Mouse (Mus musculus): ENCODE measurements around the gene Ppp2r1b. TPM values are rescaled to one million over a fixed set of nuclear protein-coding genes. Genes with fewer than 3 reads are reported as not detected.

Gene Ppp2r1b
- 85.2 and 86.8 TPM in 2 replicates for polyA plus RNA-seq (2016; fragmentation: Nextera tagmentation; extraction: Ambion mirVana)

- ATAC-seq (ENCODE audit: low FRiP score, low read depth), result no peak
- H3K27me3 ChIP-seq (replicated peaks), result no peaks in the 10 kb centered on the region
- H3K4me2 ChIP-seq (replicated peaks), result no peak within 1 kb of the TSS
- no peaks in the 10 kb centered on the region for H3K9me3 ChIP-seq
- no peaks in the 10 kb centered on the region for H3K4me1 ChIP-seq
- H3K36me3 ChIP-seq, result peaks cover 7% of the 10 kb centered on the region; the same call in 1 of the 2 replicates
- H3K27ac ChIP-seq, result no peak within 1 kb of the TSS
- no peak within 1 kb of the TSS for H3K9ac ChIP-seq
- WGBS, result 97% methylated on average over 3 of the region's 3 CpGs
- H3K4me3 ChIP-seq, result no peak within 1 kb of the TSS
These were observed at the start of gene Ppp2r1b for GRCm38 (mm10) chr9:50845081-50845480. Gene Ppp2r1b, plus strand, starts transcription at chr9:50845301.

GRCm38 (mm10) chr9:50796776-50797175 is 48.3 kb upstream of the Ppp2r1b start:
- Histone ChIP-seq H3K4me1 (no peaks in the 10 kb centered on the region), H3K9me3 (no peaks in the 10 kb centered on the region), H3K27me3 (replicated peaks) (no peaks in the 10 kb centered on the region), H3K36me3 (peaks cover 41% of the 10 kb centered on the region), H3K27ac (no peak overlapping the region), H3K4me3 (no peak overlapping the region), H3K9ac (no peak overlapping the region), H3K4me2 (replicated peaks) (no peak overlapping the region)
- 91% methylated on average over 8 of the region's 8 CpGs for WGBS
- no peak for ATAC-seq (ENCODE audit: low FRiP score, low read depth)

GRCm38 (mm10) chr9:50797641-50798040 is 47.5 kb upstream of the Ppp2r1b start:
- Histone ChIP-seq H3K9ac (no peak overlapping the region), H3K27ac (no peak overlapping the region), H3K27me3 (replicated peaks) (no peaks in the 10 kb centered on the region), H3K9me3 (no peaks in the 10 kb centered on the region), H3K4me1 (no peaks in the 10 kb centered on the region), H3K4me3 (no peak overlapping the region), H3K36me3 (peaks cover 38% of the 10 kb centered on the region), H3K4me2 (replicated peaks) (no peak overlapping the region)
- ATAC-seq (ENCODE audit: low FRiP score, low read depth), result no peak
- 97% methylated on average over 7 of the region's 7 CpGs for WGBS

- no peak for ATAC-seq (ENCODE audit: low FRiP score, low read depth)
- no peak overlapping the region for H3K9ac ChIP-seq
- no peaks in the 10 kb centered on the region for H3K27me3 ChIP-seq (replicated peaks)
- WGBS, result 87% methylated on average over 5 of the region's 5 CpGs
- H3K4me3 ChIP-seq, result no peak overlapping the region
- H3K9me3 ChIP-seq, result no peaks in the 10 kb centered on the region
- no peak overlapping the region for H3K27ac ChIP-seq
- H3K4me2 ChIP-seq (replicated peaks), result no peak overlapping the region
- H3K4me1 ChIP-seq, result no peaks in the 10 kb centered on the region
- H3K36me3 ChIP-seq, result peaks cover 44% of the 10 kb centered on the region
These were observed 46.7 kb upstream of the Ppp2r1b start for GRCm38 (mm10) chr9:50798368-50798767.

- H3K4me2 ChIP-seq (replicated peaks), result no peak overlapping the region
- H3K4me3 ChIP-seq, result no peak overlapping the region
- no peak for ATAC-seq (ENCODE audit: low FRiP score, low read depth)
- no peak overlapping the region for H3K27ac ChIP-seq
- H3K36me3 ChIP-seq, result peaks cover 57% of the 10 kb centered on the region
- WGBS, result 71% methylated on average over 2 of the region's 2 CpGs
- no peak overlapping the region for H3K9ac ChIP-seq
- H3K27me3 ChIP-seq (replicated peaks), result no peaks in the 10 kb centered on the region
- no peaks in the 10 kb centered on the region for H3K4me1 ChIP-seq
- no peaks in the 10 kb centered on the region for H3K9me3 ChIP-seq
These were observed 44.1 kb upstream of the Ppp2r1b start for GRCm38 (mm10) chr9:50800985-50801384.

GRCm38 (mm10) chr9:50803055-50803671 is 41.9 kb upstream of the Ppp2r1b start:
- ATAC-seq (ENCODE audit: low FRiP score, low read depth), result no peak
- Histone ChIP-seq H3K4me2 (replicated peaks) (no peak overlapping the region), H3K27me3 (replicated peaks) (no peaks in the 10 kb centered on the region), H3K9ac (no peak overlapping the region), H3K9me3 (no peaks in the 10 kb centered on the region), H3K4me1 (no peaks in the 10 kb centered on the region), H3K27ac (no peak overlapping the region), H3K4me3 (no peak overlapping the region), H3K36me3 (peaks cover 59% of the 10 kb centered on the region)
- 87% methylated on average over 7 of the region's 7 CpGs for WGBS

GRCm38 (mm10) chr9:50808471-50808870 is 36.6 kb upstream of the Ppp2r1b start:
- Histone ChIP-seq H3K4me2 (replicated peaks) (no peak overlapping the region), H3K4me1 (no peaks in the 10 kb centered on the region), H3K9me3 (no peaks in the 10 kb centered on the region), H3K9ac (no peak overlapping the region), H3K4me3 (no peak overlapping the region), H3K27ac (no peak overlapping the region), H3K36me3 (peaks cover 59% of the 10 kb centered on the region), H3K27me3 (replicated peaks) (no peaks in the 10 kb centered on the region)
- 90% methylated on average over 6 of the region's 6 CpGs for WGBS
- ATAC-seq (ENCODE audit: low FRiP score, low read depth), result no peak

- H3K4me3 ChIP-seq, result no peak overlapping the region
- H3K27me3 ChIP-seq (replicated peaks), result no peaks in the 10 kb centered on the region
- H3K4me1 ChIP-seq, result no peaks in the 10 kb centered on the region
- 92% methylated on average over 13 of the region's 13 CpGs for WGBS
- H3K9me3 ChIP-seq, result no peaks in the 10 kb centered on the region
- no peak overlapping the region for H3K9ac ChIP-seq
- no peak overlapping the region for H3K27ac ChIP-seq
- ATAC-seq (ENCODE audit: low FRiP score, low read depth), result no peak
- H3K4me2 ChIP-seq (replicated peaks), result no peak overlapping the region
- H3K36me3 ChIP-seq, result peaks cover 59% of the 10 kb centered on the region
These were observed 36.0 kb upstream of the Ppp2r1b start for GRCm38 (mm10) chr9:50809146-50809545.

GRCm38 (mm10) chr9:50811187-50811586 is 33.9 kb upstream of the Ppp2r1b start:
- Histone ChIP-seq H3K27me3 (replicated peaks) (no peaks in the 10 kb centered on the region), H3K36me3 (peaks cover 45% of the 10 kb centered on the region), H3K4me3 (no peak overlapping the region), H3K4me1 (no peaks in the 10 kb centered on the region), H3K9me3 (no peaks in the 10 kb centered on the region), H3K9ac (no peak overlapping the region), H3K27ac (no peak overlapping the region), H3K4me2 (replicated peaks) (no peak overlapping the region)
- ATAC-seq (ENCODE audit: low FRiP score, low read depth), result no peak
- 95% methylated on average over 7 of the region's 7 CpGs for WGBS

GRCm38 (mm10) chr9:50811746-50812145 is 33.4 kb upstream of the Ppp2r1b start:
- 73% methylated on average over 2 of the region's 2 CpGs for WGBS
- Histone ChIP-seq H3K36me3 (peaks cover 43% of the 10 kb centered on the region), H3K9me3 (no peaks in the 10 kb centered on the region), H3K27me3 (replicated peaks) (no peaks in the 10 kb centered on the region), H3K4me3 (no peak overlapping the region), H3K27ac (no peak overlapping the region), H3K9ac (no peak overlapping the region), H3K4me1 (no peaks in the 10 kb centered on the region), H3K4me2 (replicated peaks) (no peak overlapping the region)
- ATAC-seq (ENCODE audit: low FRiP score, low read depth), result no peak

GRCm38 (mm10) chr9:50813796-50814195 is 31.3 kb upstream of the Ppp2r1b start:
- no peaks in the 10 kb centered on the region for H3K4me1 ChIP-seq
- H3K9me3 ChIP-seq, result no peaks in the 10 kb centered on the region
- no peak overlapping the region for H3K9ac ChIP-seq
- WGBS, result 97% methylated on average over 5 of the region's 5 CpGs
- no peak overlapping the region for H3K27ac ChIP-seq
- H3K4me3 ChIP-seq, result no peak overlapping the region
- no peak overlapping the region for H3K4me2 ChIP-seq (replicated peaks)
- no peaks in the 10 kb centered on the region for H3K27me3 ChIP-seq (replicated peaks)
- peaks cover 45% of the 10 kb centered on the region for H3K36me3 ChIP-seq
- no peak for ATAC-seq (ENCODE audit: low FRiP score, low read depth)

- Histone ChIP-seq H3K36me3 (peaks cover 37% of the 10 kb centered on the region), H3K4me1 (no peaks in the 10 kb centered on the region), H3K4me2 (replicated peaks) (no peak overlapping the region), H3K27me3 (replicated peaks) (no peaks in the 10 kb centered on the region), H3K4me3 (no peak overlapping the region), H3K27ac (no peak overlapping the region), H3K9ac (no peak overlapping the region), H3K9me3 (no peaks in the 10 kb centered on the region)
- no peak for ATAC-seq (ENCODE audit: low FRiP score, low read depth)
- WGBS, result 98% methylated on average over 4 of the region's 4 CpGs
These were observed 29.4 kb upstream of the Ppp2r1b start for GRCm38 (mm10) chr9:50815666-50816065.

- no peaks in the 10 kb centered on the region for H3K27me3 ChIP-seq (replicated peaks)
- H3K27ac ChIP-seq, result no peak overlapping the region
- WGBS, result 97% methylated on average over 1 of the region's 1 CpGs
- H3K4me2 ChIP-seq (replicated peaks), result no peak overlapping the region
- H3K4me3 ChIP-seq, result no peak overlapping the region
- H3K9me3 ChIP-seq, result no peaks in the 10 kb centered on the region
- H3K9ac ChIP-seq, result no peak overlapping the region
- no peaks in the 10 kb centered on the region for H3K4me1 ChIP-seq
- H3K36me3 ChIP-seq, result peaks cover 32% of the 10 kb centered on the region
- no peak for ATAC-seq (ENCODE audit: low FRiP score, low read depth)
These were observed 28.6 kb upstream of the Ppp2r1b start for GRCm38 (mm10) chr9:50816512-50816911.

All from neural tube, embryonic 12.5 days (tissue).